9 mouse cellular contexts compared by ENCODE assay signal in genomic region chr5:148969648-148970047, GRCm38 (mm10). TPM values are rescaled to one million over a fixed set of nuclear protein-coding genes. Genes with fewer than 3 reads are reported as not detected.
DNase-seq lines count a peak whose midpoint lies in the region; ATAC-seq lines count a peak whose summit lies in the region.
"Had no signal": no experiment of that assay in that cellular context is flagged by ENCODE, and none has a peak within 500 bp of the region (broad histone marks: within the 10 kb centered on the region; RNA-seq: fewer than 3 reads in every experiment).

No protein-coding gene starts in this region.

- peak overlapping the region; percentile 14; the same call in 1 of the 2 replicates for H3K4me2 ChIP-seq in embryonic facial prominence, embryonic 13.5 days
- no peak overlapping the region for H3K4me2 ChIP-seq in intestine, embryonic 16.5 days (ENCODE audit: low read depth, low read length)
- H3K4me2 ChIP-seq in midbrain, embryonic 16.5 days (ENCODE audit: low read length) = no peak overlapping the region
- H3K4me2 ChIP-seq: liver, embryonic 15.5 days had no signal

- no peaks in the 10 kb centered on the region; the same call in 1 of the 2 replicates for H3K27me3 ChIP-seq in embryonic facial prominence, embryonic 13.5 days
- no peaks in the 10 kb centered on the region for H3K27me3 ChIP-seq in intestine, embryonic 16.5 days (replicated peaks; ENCODE audit: control insufficient read depth, insufficient read depth, low read length)
- no peaks in the 10 kb centered on the region for H3K27me3 ChIP-seq in midbrain, embryonic 16.5 days (ENCODE audit: control insufficient read depth, insufficient read depth, low read depth, low read length)
- H3K27me3 ChIP-seq: liver, embryonic 15.5 days had no signal

- H3K4me1 ChIP-seq in embryonic facial prominence, embryonic 13.5 days = peaks cover 52% of the 10 kb centered on the region
- H3K4me1 ChIP-seq in intestine, embryonic 16.5 days (ENCODE audit: control insufficient read depth, insufficient read depth, low read length) = peaks cover 25% of the 10 kb centered on the region
- peaks cover 18% of the 10 kb centered on the region for H3K4me1 ChIP-seq in midbrain, embryonic 16.5 days (ENCODE audit: control insufficient read depth, insufficient read depth, low read length)

- WGBS in embryonic facial prominence, embryonic 13.5 days = 50% methylated on average over 9 of the region's 9 CpGs
- 31% methylated on average over 9 of the region's 9 CpGs for WGBS in intestine, embryonic 16.5 days
- WGBS in midbrain, embryonic 16.5 days = 61% methylated on average over 9 of the region's 9 CpGs

- no peaks in the 10 kb centered on the region for H3K9me3 ChIP-seq in embryonic facial prominence, embryonic 13.5 days
- H3K9me3 ChIP-seq in intestine, embryonic 16.5 days (ENCODE audit: control insufficient read depth, low read length) = no peaks in the 10 kb centered on the region
- H3K9me3 ChIP-seq in midbrain, embryonic 16.5 days (replicated peaks; ENCODE audit: control insufficient read depth, low read length, poor library complexity, severe bottlenecking) = no peaks in the 10 kb centered on the region
- H3K9me3 ChIP-seq: liver, embryonic 15.5 days had no signal

- no peak overlapping the region for H3K4me3 ChIP-seq in embryonic facial prominence, embryonic 13.5 days
- H3K4me3 ChIP-seq in intestine, embryonic 16.5 days (ENCODE audit: low read length) = no peak overlapping the region
- no peak overlapping the region for H3K4me3 ChIP-seq in midbrain, embryonic 16.5 days (ENCODE audit: low read depth, low read length)
- H3K4me3 ChIP-seq: liver, embryonic 15.5 days had no signal

- DNase-seq in embryo, embryonic 10 days (ENCODE audit: low spot score) = peak; percentile 49
- DNase-seq in embryo, embryonic 9.5 days (ENCODE audit: extremely low spot score) = no peak
- peak; percentile 74 for DNase-seq in lung, postnatal 10 days
- no peak for DNase-seq in spleen, adult 18-20 months
- DNase-seq in layer of hippocampus, adult 8-10 months (ENCODE audit: low spot score in 2 of 2) = no peak

- peak overlapping the region; percentile 55; the same call in 1 of the 2 replicates for H3K27ac ChIP-seq in embryonic facial prominence, embryonic 13.5 days
- H3K27ac ChIP-seq in intestine, embryonic 16.5 days (ENCODE audit: low read length) = no peak overlapping the region
- H3K27ac ChIP-seq in midbrain, embryonic 16.5 days (ENCODE audit: low read length) = no peak overlapping the region
- H3K27ac ChIP-seq: liver, embryonic 15.5 days had no signal

- no peaks in the 10 kb centered on the region for H3K36me3 ChIP-seq in embryonic facial prominence, embryonic 13.5 days
- no peaks in the 10 kb centered on the region for H3K36me3 ChIP-seq in intestine, embryonic 16.5 days (ENCODE audit: control insufficient read depth, insufficient read depth, low read length)
- no peaks in the 10 kb centered on the region for H3K36me3 ChIP-seq in midbrain, embryonic 16.5 days (ENCODE audit: control insufficient read depth, insufficient read depth, low read length)
- H3K36me3 ChIP-seq: liver, embryonic 15.5 days had no signal

- no peak overlapping the region for H3K9ac ChIP-seq in embryonic facial prominence, embryonic 13.5 days
- no peak overlapping the region for H3K9ac ChIP-seq in intestine, embryonic 16.5 days (ENCODE audit: low read depth, low read length)
- no peak overlapping the region for H3K9ac ChIP-seq in midbrain, embryonic 16.5 days (ENCODE audit: low read depth, low read length)
- H3K9ac ChIP-seq: liver, embryonic 15.5 days had no signal

- ATAC-seq in embryonic facial prominence, embryonic 13.5 days (ENCODE audit: insufficient number of reproducible peaks, insufficient read depth, low FRiP score, low TSS enrichment, low read depth) = no peak
- peak; percentile 53 for ATAC-seq in intestine, embryonic 16.5 days
- ATAC-seq in midbrain, embryonic 16.5 days = no peak

RNA-seq across cellular contexts. Expression of gene Gm42791, which starts 25.3 kb away (rescaled TPM):
- polyA plus RNA-seq in embryonic facial prominence, embryonic 13.5 days (2015; fragmentation: Nextera tagmentation; extraction: Ambion mirVana) = 1.6 and 2.4 TPM in 2 replicates
- polyA plus RNA-seq in intestine, embryonic 16.5 days (2015; fragmentation: Nextera tagmentation; extraction: Ambion mirVana) = 0.80 and 1.0 TPM in 2 replicates
- 5.7 and 6.7 TPM in 2 replicates for polyA plus RNA-seq in midbrain, embryonic 16.5 days (2015; fragmentation: Nextera tagmentation; extraction: Ambion mirVana)
- 10 to 100 TPM; 20.4 to 38.3 (median 34.6) TPM for total RNA-seq in layer of hippocampus, adult 8-10 months (2022)
- polyA plus RNA-seq: liver, embryonic 15.5 days had no signal

RNA-seq across cellular contexts. Expression of gene Katnal1, which starts 40.5 kb away (rescaled TPM):
- polyA plus RNA-seq in embryonic facial prominence, embryonic 13.5 days (2015; fragmentation: Nextera tagmentation; extraction: Ambion mirVana) = 18.4 and 19.4 TPM in 2 replicates
- 6.4 and 6.9 TPM in 2 replicates for polyA plus RNA-seq in intestine, embryonic 16.5 days (2015; fragmentation: Nextera tagmentation; extraction: Ambion mirVana)
- 40.2 and 40.7 TPM in 2 replicates for polyA plus RNA-seq in midbrain, embryonic 16.5 days (2015; fragmentation: Nextera tagmentation; extraction: Ambion mirVana)
- 10 to 100 TPM; 55.4 to 73.6 (median 64.1) TPM for total RNA-seq in layer of hippocampus, adult 8-10 months (2022)

Comparison
In these comparisons a context has a peak if more than half of its experiments do, and no peak if none do; other contexts are left out.
1. DNase-seq: peak in embryo, embryonic 10 days (single experiment) and lung, postnatal 10 days (single experiment); none in embryo, embryonic 9.5 days (single experiment), spleen, adult 18-20 months (0 of 2) and layer of hippocampus, adult 8-10 months (0 of 2).